Mouse (Mus musculus): ENCODE results near the gene Nudt14.

Gene Nudt14

GRCm38 (mm10) chr12:112950040-112950760, 8.3 kb upstream of the Nudt14 start:
- peak; percentile 93 to 97 for DNase-seq (ENCODE audit: low spot score in 2 of 2)

GRCm38 (mm10) chr12:112947307-112947706, 5.4 kb upstream of the Nudt14 start:
- DNase-seq (ENCODE audit: low spot score in 2 of 2) = no peak

GRCm38 (mm10) chr12:112943669-112944068, 1.7 kb upstream of the Nudt14 start:
- DNase-seq (ENCODE audit: low spot score in 2 of 2) = no peak

GRCm38 (mm10) chr12:112941156-112941775, 658 bp downstream of the Nudt14 start:
- DNase-seq (ENCODE audit: low spot score in 2 of 2) = no peak

- no peak for DNase-seq (ENCODE audit: low spot score in 2 of 2)
Measured at GRCm38 (mm10) chr12:112940710-112941109, 1.2 kb downstream of the Nudt14 start.

- DNase-seq (ENCODE audit: low spot score in 2 of 2) = no peak
Measured at GRCm38 (mm10) chr12:112940238-112940637, 1.7 kb downstream of the Nudt14 start.

GRCm38 (mm10) chr12:112938873-112939565, 2.9 kb downstream of the Nudt14 start:
- DNase-seq (ENCODE audit: low spot score in 2 of 2) = no peak

- DNase-seq (ENCODE audit: low spot score in 2 of 2) = no peak
Measured at GRCm38 (mm10) chr12:112938366-112938765, 3.6 kb downstream of the Nudt14 start.

GRCm38 (mm10) chr12:112937906-112938305, 4.0 kb downstream of the Nudt14 start:
- DNase-seq (ENCODE audit: low spot score in 2 of 2) = peak; percentile 44 to 61

- DNase-seq (ENCODE audit: low spot score in 2 of 2) = no peak
Measured at GRCm38 (mm10) chr12:112932647-112933046, 9.3 kb downstream of the Nudt14 start.

GRCm38 (mm10) chr12:112929562-112930352, 12.2 kb downstream of the Nudt14 start, which contains the start of gene Jag2:
Gene Jag2, minus strand, starts transcription at chr12:112929776.
- peak; percentile 67 to 68 for DNase-seq (ENCODE audit: low spot score in 2 of 2)

- DNase-seq (ENCODE audit: low spot score in 2 of 2) = peak; percentile 59 to 64
Measured at GRCm38 (mm10) chr12:112928401-112929241, 13.3 kb downstream of the Nudt14 start.

GRCm38 (mm10) chr12:112927265-112927664, 14.7 kb downstream of the Nudt14 start:
- no peak for DNase-seq (ENCODE audit: low spot score in 2 of 2)

- no peak for DNase-seq (ENCODE audit: low spot score in 2 of 2)
Measured at GRCm38 (mm10) chr12:112925950-112926349, 16.0 kb downstream of the Nudt14 start.

GRCm38 (mm10) chr12:112922541-112922940, 19.4 kb downstream of the Nudt14 start:
- no peak for DNase-seq (ENCODE audit: low spot score in 2 of 2)

- DNase-seq (ENCODE audit: low spot score in 2 of 2) = no peak
Measured at GRCm38 (mm10) chr12:112921518-112921917, 20.4 kb downstream of the Nudt14 start.

GRCm38 (mm10) chr12:112917906-112918305, 24.0 kb downstream of the Nudt14 start:
- no peak for DNase-seq (ENCODE audit: low spot score in 2 of 2)

- no peak for DNase-seq (ENCODE audit: low spot score in 2 of 2)
Measured at GRCm38 (mm10) chr12:112917486-112917885, 24.4 kb downstream of the Nudt14 start.

- no peak for DNase-seq (ENCODE audit: low spot score in 2 of 2)
Measured at GRCm38 (mm10) chr12:112916698-112917400, 25.1 kb downstream of the Nudt14 start.

- no peak for DNase-seq (ENCODE audit: low spot score in 2 of 2)
Measured at GRCm38 (mm10) chr12:112915587-112915986, 26.3 kb downstream of the Nudt14 start.
